Mouse (Mus musculus) ES-E14 (cell line): ENCODE measurements around the gene Mb21d2.

Source experiments
- CHD2 ChIP-seq: IDR thresholded peaks from 2 replicates; pipeline ENCODE4 v1.6.1; 2014; ENCODE audit warnings: mild to moderate bottlenecking, low read depth, low read length, inconsistent platforms
- ZNF384 ChIP-seq: IDR thresholded peaks from 2 replicates; pipeline ENCODE4 v1.6.1; 2012; ENCODE audit warnings: low read depth, low read length, inconsistent platforms

DNA sequence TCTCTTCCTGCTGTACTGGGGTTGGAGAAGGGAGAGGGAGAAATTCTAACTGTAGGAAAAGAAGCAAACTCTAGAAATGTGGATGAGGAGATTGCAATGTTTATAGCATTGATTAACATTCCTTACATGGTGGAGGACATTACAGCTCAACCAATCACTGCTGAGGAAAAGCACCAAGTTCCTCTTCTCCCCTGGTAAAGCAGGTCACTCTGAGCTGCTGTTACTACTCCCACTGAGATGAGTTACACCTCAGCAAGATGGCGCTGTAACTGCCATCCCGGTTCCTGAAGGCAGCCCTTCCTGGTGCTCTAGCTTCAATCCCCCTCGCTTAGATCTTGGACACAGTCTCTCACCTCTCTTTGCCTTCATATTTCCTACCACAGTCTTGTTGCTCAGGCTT is 6.2 kb upstream of the Mb21d2 start:
- TF ChIP-seq ZNF384 (no peak), CHD2 (no peak)
